Mouse (Mus musculus) layer of hippocampus, postnatal 14 days (tissue): ENCODE results near the gene Atp5f1. TPM values are rescaled to one million over a fixed set of nuclear protein-coding genes. Genes with fewer than 3 reads are reported as not detected.
A peak's percentile ranks its signal among the peaks of the same experiment; 100 is the strongest.

Experiments
- DNase-seq, 2 experiments: peaks; one replicate each; pipeline ENCODE4 v3.0.0; 2021 to 2022; ENCODE audit warnings: low spot score in 2 of 2, mixed read lengths in 1 of 2
- total RNA-seq, 2 experiments: library from RNA; stranded (reverse); gene quantifications; 2 replicates each; pipeline ENCODE4 v1.2.3; 2021

Gene Atp5f1
- total RNA-seq, 2 experiments from 2014 or later, result 308 to 321 TPM

DNA sequence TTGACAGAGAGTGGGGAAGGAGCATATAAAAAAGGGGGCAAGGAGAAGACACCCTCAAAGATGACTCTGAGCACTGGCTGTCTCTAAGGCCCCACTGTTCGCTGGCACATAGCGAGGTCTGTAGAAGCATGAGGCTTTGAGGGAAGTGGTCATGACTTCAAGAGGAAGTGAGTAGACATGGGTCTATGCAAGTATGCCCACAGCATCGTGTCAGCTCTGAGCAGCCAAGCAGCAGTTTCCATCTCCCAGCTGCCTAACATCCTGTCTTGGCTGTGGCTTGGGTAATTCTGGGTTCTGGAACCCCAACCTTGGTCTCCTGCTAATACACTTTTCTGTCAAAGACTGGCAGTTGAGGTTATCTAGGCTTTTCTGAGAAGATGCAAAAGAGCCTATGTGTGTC is 59.2 kb downstream of the Atp5f1 start:
- DNase-seq, result no peak

DNA sequence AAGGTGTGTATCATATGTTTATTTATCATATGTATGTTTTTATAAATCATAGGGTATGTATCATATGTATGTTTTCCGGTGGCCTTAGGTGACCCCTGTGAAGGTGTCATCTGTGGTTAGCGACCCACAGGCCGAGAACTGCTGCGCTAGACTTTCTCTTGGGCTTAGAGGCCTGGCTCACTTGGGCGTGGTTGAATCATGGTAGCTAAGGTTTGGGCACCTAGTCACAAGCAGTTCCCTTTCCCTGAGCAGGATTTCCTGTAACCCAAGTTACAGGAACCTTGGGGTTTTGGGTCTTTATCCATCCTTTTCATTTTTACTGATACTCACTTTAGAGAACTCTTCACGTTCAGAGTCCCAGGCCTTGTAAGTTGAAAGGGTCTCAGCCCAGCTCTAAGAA is 59.6 kb downstream of the Atp5f1 start:
- no peak for DNase-seq

DNA sequence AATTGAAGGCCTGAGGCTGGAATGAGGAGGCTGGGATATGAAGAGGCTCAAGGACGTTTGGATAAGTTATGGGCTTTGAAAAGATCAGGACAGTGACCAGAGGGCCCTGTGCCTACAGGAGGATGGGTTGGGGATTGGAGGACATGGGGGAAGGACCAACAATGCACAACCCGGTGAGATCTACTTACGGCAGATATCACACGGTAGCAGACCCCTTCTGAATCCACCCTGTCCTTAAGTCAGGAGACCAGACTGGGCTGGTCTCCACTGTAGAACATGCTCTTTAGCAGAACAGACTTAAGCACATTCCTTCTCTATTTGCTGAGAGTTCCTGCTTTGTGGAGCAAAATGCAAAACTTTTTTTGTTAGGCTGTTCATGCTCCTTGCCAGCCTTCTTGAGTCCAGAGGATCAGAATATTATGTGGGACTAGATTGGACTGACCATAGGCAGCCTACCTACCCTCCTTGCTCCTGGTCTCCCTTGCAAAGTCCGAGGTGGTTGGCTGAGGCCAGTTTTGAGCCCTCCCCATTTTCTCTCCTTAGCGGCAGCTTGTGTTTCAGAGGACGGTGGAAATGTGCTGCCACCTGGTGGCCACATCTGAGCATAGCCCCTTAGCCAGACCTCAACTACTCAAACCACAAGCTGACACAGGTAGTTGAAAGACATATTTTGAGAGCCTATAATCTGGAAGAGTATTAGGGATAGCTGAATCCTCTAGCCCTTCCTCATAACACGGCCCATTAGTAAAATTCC is 60.3 kb downstream of the Atp5f1 start:
- peak; percentile 84 for DNase-seq

DNA sequence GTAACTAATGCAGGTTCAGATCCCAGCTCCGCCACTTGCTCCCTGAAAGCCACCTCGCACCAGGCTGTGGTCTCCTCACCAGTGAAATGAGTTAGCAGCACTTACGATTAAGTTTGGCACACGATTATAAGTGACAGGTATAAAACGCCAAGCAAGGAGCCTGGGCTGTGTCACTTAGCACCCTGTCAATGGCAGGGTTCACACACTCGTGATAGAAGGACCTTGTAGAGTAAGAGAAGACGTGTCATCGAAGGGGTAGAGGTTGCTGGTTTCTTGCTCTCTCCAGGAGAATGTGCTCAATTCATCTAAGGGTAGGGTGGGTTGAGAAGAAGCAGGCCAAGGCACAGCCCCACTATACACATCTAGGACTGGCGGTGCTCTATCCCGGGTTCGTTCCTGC is 61.0 kb downstream of the Atp5f1 start:
- no peak for DNase-seq

DNA sequence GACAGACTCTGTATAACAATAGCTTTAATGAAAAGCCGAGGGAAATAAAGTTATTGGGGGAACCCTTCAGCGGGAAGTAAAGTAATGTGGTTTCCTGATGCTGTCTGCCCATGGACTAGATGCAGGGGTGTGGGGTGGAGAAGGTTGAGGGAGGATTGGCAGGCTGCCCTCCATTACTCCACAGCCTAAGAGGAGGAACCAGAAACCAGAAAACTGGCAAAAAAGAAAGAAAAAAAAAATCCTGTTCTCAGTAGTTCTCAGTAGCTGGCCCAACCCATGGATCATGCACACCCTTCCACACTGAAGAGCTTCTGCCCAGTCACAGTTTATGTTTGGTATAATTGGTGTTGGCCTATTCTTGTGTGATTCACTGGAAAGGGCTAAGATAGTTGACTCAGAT is 61.6 kb downstream of the Atp5f1 start:
- no peak for DNase-seq

DNA sequence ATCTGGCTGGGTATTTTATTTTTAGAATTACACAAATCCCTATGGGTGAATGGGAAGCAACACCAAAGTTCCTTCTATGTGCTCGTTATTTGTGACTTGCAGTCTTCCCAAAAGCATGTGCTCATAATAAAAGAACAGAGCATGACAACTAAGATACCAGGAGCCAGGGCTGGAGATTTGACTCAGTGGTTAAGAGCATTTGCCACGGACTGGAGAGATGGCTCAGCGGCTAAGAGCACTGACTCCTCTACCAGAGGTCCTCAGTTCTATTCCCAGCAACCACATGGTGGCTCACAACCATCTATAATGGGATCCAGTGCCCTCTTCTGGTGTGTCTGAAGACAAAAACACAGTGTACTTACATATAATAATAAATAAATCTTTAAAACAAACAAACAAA is 63.1 kb downstream of the Atp5f1 start:
- no peak for DNase-seq

DNA sequence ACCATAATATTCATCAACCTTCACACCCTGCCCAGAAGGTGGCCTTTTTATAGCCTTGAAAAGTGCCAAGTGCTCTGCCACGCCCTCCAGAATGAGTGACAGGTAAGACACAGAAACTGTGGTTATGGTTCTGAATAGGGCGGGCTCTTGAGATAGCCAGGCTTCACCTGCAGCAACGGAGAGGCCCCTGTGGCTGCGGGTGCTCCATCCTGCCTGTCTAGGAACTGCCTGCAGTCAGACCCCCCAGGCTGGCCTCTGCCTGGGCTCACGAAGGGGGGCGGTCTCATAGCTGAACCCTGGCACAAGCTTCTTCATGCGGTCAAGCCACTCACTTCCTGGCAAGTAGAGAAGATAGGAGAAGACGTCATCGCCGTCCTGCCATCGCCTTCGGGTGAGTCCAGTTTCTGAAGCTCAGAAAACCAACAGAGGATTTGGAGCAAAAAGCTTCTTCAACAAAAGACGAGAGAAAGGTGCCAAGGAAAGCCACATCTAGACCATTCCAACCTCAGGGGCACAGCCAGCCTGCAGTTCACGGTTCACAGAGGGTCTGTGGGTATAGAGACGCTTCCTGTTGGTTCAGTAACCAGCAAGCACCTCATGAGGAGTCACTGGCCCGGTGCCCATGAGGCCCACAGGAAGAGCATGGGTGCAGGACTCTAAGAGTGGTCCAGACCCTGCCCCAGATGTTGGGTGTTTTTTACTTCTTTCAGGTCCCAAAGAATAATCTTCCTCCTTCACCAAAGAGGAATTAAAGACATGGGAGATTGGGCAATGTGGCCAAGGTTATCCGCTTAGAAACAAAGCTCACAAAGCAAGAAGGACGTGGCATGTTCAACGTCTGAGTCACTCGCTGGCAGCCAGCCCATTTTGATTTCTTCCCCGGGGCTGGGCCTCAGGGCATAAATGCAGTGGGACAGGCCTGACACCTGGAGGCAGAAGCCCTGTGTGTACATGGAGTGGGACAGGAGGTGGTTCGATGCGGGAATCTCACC is 65.0 kb downstream of the Atp5f1 start:
- peak; percentile 53 to 62 for DNase-seq

DNA sequence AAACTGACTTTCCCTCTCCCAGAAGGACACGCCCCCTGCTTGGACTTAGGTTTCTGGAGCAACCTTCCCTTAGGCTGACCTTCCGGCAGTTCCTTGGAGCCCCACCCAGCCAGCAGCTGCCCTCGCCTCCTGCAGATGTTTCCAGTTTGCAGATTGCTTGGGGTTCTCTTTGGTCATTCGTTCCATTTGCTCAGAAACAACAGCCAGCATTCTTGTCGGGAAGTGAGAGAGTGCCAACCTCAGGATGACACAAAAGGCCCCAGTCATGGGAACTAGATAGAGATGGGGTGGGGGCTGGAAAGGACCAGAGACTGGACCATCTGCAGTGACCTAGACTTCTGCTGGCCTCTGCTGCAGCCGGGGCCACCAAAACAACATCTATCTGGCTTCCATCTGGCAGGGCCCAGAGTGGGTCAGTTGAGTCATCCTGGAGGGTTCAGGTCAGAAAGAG is 65.9 kb downstream of the Atp5f1 start:
- DNase-seq, result no peak

Other genes starting within 250 kb of the Atp5f1 start
- 100 to 1,000 TPM; 125 to 130 TPM for gene Rap1a, start 158.8 kb downstream of the Atp5f1 start, total RNA-seq
- gene Adora3, start 89.2 kb downstream of the Atp5f1 start, total RNA-seq, result under 1 TPM; 0.62 to 0.95 TPM
- gene Tmigd3, start 89.2 kb downstream of the Atp5f1 start, total RNA-seq, result under 1 TPM in 1 of 2 experiments, not detected in 1; 0.69 TPM
- under 1 TPM; 0.55 to 0.86 TPM for gene I830077J02Rik, start 27.4 kb downstream of the Atp5f1 start, total RNA-seq
- gene Wdr77, start 730 bp downstream of the Atp5f1 start, total RNA-seq, result 10 to 100 TPM; 53.2 to 57.2 TPM
- 1 to 10 TPM; 2.2 TPM for gene Ovgp1, start 13.6 kb upstream of the Atp5f1 start, total RNA-seq
- gene Pifo, start 54.5 kb upstream of the Atp5f1 start, total RNA-seq, result 1 to 10 TPM in 1 of 2 experiments, under 1 TPM in 1; 0.41 to 1.8 TPM
- not detected for gene Chil5, start 72.7 kb upstream of the Atp5f1 start, total RNA-seq
- under 1 TPM; 0.58 to 0.60 TPM for gene Chia1, start 153.1 kb upstream of the Atp5f1 start, total RNA-seq
- not detected for gene Chil3, start 207.5 kb upstream of the Atp5f1 start, total RNA-seq